Mouse (Mus musculus): Measurements from ENCODE around the gene Vmn1r75. TPM values are rescaled to one million over a fixed set of nuclear protein-coding genes. Genes with fewer than 3 reads are reported as not detected.

The Vmn1r75 gene
- polyA plus RNA-seq (2012; rRNA removed) = not detected in 2 replicates

DNA sequence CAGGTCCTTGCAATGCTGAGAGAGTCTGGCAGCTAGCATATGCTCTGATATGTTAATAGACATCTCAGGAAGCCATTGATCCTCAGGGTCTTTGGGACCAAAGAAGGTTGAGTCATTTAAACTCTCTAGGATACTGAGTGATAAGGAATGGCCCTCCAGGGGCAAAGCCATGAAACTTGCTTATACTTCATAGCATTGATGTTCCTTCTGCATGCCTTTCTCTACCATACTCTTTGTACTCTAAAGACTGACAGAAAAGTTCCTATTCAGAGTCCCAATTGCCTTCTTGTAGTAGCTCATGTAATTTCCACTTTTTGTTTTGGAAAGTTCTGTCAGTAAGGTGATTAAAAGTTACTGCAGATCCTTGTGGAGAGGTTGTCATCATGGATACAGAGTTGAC, at the start of gene Vmn1r75:
Gene Vmn1r75 (plus strand): TSS at position 301 of the 400 bp plus-strand sequence.
- no peak for DNase-seq (ENCODE audit: low read depth)
- TF ChIP-seq POLR2A (IDR thresholded peaks at IDR 0.05; ENCODE audit: borderline replicate concordance, extremely low read depth, insufficient read depth, insufficient read length, poor library complexity, severe bottlenecking) (no peak), CTCF (IDR thresholded peaks at IDR 0.05; ENCODE audit: borderline replicate concordance, extremely low read depth, insufficient read depth, insufficient read length) (no peak)

- TF ChIP-seq POLR2A (IDR thresholded peaks at IDR 0.05; ENCODE audit: borderline replicate concordance, extremely low read depth, insufficient read depth, insufficient read length, poor library complexity, severe bottlenecking) = no peak
- TF ChIP-seq CTCF (IDR thresholded peaks at IDR 0.05; ENCODE audit: borderline replicate concordance, extremely low read depth, insufficient read depth, insufficient read length) = no peak
- DNase-seq (ENCODE audit: low read depth) = no peak
Observed at GRCm38 (mm10) chr7:11833680-11834079, 40.8 kb upstream of the Vmn1r75 start, which contains the start of gene Vmn1r74. Gene Vmn1r74, plus strand, starts transcription at chr7:11833980.

Other genes starting within 250 kb of the Vmn1r75 start
- gene Vmn1r72, start 194.5 kb upstream of the Vmn1r75 start, polyA plus RNA-seq (2012; rRNA removed) = not detected in 2 replicates
- not detected in 2 replicates for gene Vmn1r73, start 144.4 kb upstream of the Vmn1r75 start, polyA plus RNA-seq (2012; rRNA removed)
- gene Vmn1r74, start 40.6 kb upstream of the Vmn1r75 start, polyA plus RNA-seq (2012; rRNA removed) = not detected in 2 replicates
- not detected in 2 replicates for gene Vmn1r76, start 63.6 kb downstream of the Vmn1r75 start, polyA plus RNA-seq (2012; rRNA removed)
- gene Vmn1r77, start 162.1 kb downstream of the Vmn1r75 start, polyA plus RNA-seq (2012; rRNA removed) = not detected in 2 replicates

Measured in brain, embryonic 14.5 days (tissue).